Mouse (Mus musculus): ENCODE measurements around the gene Csrnp1.

- no peak for TF ChIP-seq CTCF (IDR thresholded peaks at IDR 0.05; ENCODE audit: control insufficient read depth, insufficient read depth, low read length)
- no peak for TF ChIP-seq POLR2A (IDR thresholded peaks at IDR 0.05; ENCODE audit: borderline replicate concordance, control insufficient read depth, low read depth, low read length)
Measured at GRCm38 (mm10) chr9:119969811-119970210, 14.6 kb downstream of the Csrnp1 start.

All from bone marrow, adult 2 months (tissue).